Mouse (Mus musculus): ENCODE results near the gene 1700029H14Rik. TPM values are rescaled to one million over a fixed set of nuclear protein-coding genes. Genes with fewer than 3 reads are reported as not detected.

The 1700029H14Rik gene
- not detected in 2 replicates for polyA plus RNA-seq (2016; fragmentation: Nextera tagmentation; extraction: Ambion mirVana)

GRCm38 (mm10) chr8:13562118-13562517, at the start of gene 1700029H14Rik:
Gene 1700029H14Rik (minus strand): TSS chr8:13562461.
- no peak for ATAC-seq (ENCODE audit: low FRiP score, low read depth)
- H3K4me3 ChIP-seq = no peak within 1 kb of the TSS
- H3K36me3 ChIP-seq = no peaks in the 10 kb centered on the region
- no peaks in the 10 kb centered on the region for H3K9me3 ChIP-seq
- no peak within 1 kb of the TSS for H3K27ac ChIP-seq
- no peak within 1 kb of the TSS for H3K9ac ChIP-seq
- 34% methylated on average over 13 of the region's 13 CpGs for WGBS
- no peak within 1 kb of the TSS for H3K4me2 ChIP-seq (replicated peaks)
- H3K4me1 ChIP-seq = no peaks in the 10 kb centered on the region
- H3K27me3 ChIP-seq (replicated peaks) = no peaks in the 10 kb centered on the region

- Histone ChIP-seq H3K27ac (no peak overlapping the region), H3K36me3 (peaks cover 16% of the 10 kb centered on the region), H3K4me1 (no peaks in the 10 kb centered on the region), H3K9ac (no peak overlapping the region), H3K9me3 (0 out of 2 replicates have a peak, but pooled peaks cover 3% of the 10 kb centered on the region), H3K4me3 (no peak overlapping the region), H3K27me3 (replicated peaks) (no peaks in the 10 kb centered on the region), H3K4me2 (replicated peaks) (no peak overlapping the region)
- 92% methylated on average over 12 of the region's 12 CpGs for WGBS
- no peak for ATAC-seq (ENCODE audit: low FRiP score, low read depth)
Observed at GRCm38 (mm10) chr8:13611702-13612101, 49.4 kb upstream of the 1700029H14Rik start.

DNA sequence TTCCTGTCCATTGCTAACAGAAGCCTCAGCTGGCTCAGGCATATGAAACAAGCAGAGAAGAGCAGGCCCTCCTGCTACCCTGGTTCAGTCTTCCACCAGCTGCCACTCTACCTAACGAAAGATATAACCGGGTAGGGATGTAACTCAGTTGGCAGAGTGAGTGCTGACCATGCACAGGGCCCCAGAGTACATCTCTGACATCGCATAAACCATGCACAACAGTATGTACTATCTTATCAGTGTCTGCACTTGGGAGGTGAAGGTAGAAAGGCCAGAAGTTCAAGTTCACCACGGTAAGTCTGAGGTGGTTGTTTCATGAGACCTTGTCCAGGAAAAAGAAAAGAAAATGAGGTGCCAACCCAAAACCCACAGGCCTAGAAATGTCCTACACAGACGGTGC, 47.7 kb upstream of the 1700029H14Rik start:
- H3K9me3 ChIP-seq = 0 out of 2 replicates have a peak, but pooled peaks cover 3% of the 10 kb centered on the region
- no peak for ATAC-seq (ENCODE audit: low FRiP score, low read depth)
- no peaks in the 10 kb centered on the region for H3K27me3 ChIP-seq (replicated peaks)
- WGBS = 91% methylated on average over 5 of the region's 5 CpGs
- peaks cover 16% of the 10 kb centered on the region for H3K36me3 ChIP-seq
- H3K4me1 ChIP-seq = no peaks in the 10 kb centered on the region
- no peak overlapping the region for H3K4me3 ChIP-seq
- H3K27ac ChIP-seq = no peak overlapping the region
- H3K9ac ChIP-seq = no peak overlapping the region
- H3K4me2 ChIP-seq (replicated peaks) = no peak overlapping the region

GRCm38 (mm10) chr8:13608946-13609345, 46.7 kb upstream of the 1700029H14Rik start:
- Histone ChIP-seq H3K9me3 (0 out of 2 replicates have a peak, but pooled peaks cover 3% of the 10 kb centered on the region), H3K27me3 (replicated peaks) (no peaks in the 10 kb centered on the region), H3K27ac (no peak overlapping the region), H3K4me2 (replicated peaks) (no peak overlapping the region), H3K4me3 (no peak overlapping the region), H3K4me1 (no peaks in the 10 kb centered on the region), H3K9ac (no peak overlapping the region), H3K36me3 (peaks cover 15% of the 10 kb centered on the region)
- 89% methylated on average over 6 of the region's 6 CpGs for whole genome bisulfite sequencing
- no peak for ATAC-seq (ENCODE audit: low FRiP score, low read depth)

DNA sequence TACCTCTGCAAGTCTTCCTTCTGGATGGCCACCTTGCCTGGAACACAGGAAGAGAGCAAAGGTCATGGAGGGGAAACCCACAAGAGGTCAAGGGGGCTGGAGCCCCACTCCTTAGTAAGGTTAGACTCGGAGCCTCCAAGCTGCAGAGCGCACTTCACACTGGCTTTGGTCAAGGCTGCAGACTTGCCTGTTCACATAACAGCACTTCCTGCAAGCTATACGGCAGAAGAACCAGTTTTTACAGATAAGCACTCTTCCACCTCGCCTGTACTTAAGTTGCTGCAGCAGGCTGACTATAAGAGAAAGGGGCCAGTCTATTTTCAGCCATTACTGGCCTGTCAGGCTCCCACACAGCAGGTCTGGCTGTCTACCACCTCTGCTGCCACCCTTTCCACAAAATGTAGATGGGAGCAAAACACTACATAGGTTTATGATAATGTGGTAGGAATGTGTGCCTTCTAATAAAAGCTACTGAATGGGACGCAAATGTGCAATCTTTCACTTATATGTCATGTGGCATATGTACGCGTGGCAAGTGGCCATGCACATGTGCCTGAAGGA, 43.7 kb upstream of the 1700029H14Rik start:
- ATAC-seq (ENCODE audit: low FRiP score, low read depth) = no peak
- H3K27me3 ChIP-seq (replicated peaks) = no peaks in the 10 kb centered on the region
- H3K4me1 ChIP-seq = no peaks in the 10 kb centered on the region
- H3K9ac ChIP-seq = no peak overlapping the region
- no peaks in the 10 kb centered on the region for H3K9me3 ChIP-seq
- peaks cover 9% of the 10 kb centered on the region; the same call in 1 of the 2 replicates for H3K36me3 ChIP-seq
- no peak overlapping the region for H3K4me3 ChIP-seq
- H3K27ac ChIP-seq = no peak overlapping the region
- no peak overlapping the region for H3K4me2 ChIP-seq (replicated peaks)
- 87% methylated on average over 7 of the region's 7 CpGs for WGBS

GRCm38 (mm10) chr8:13602621-13603020, 40.4 kb upstream of the 1700029H14Rik start:
- 64% methylated on average over 8 of the region's 8 CpGs for WGBS
- ATAC-seq (ENCODE audit: low FRiP score, low read depth) = no peak
- Histone ChIP-seq H3K27me3 (replicated peaks) (no peaks in the 10 kb centered on the region), H3K4me3 (no peak overlapping the region), H3K4me1 (no peaks in the 10 kb centered on the region), H3K9me3 (no peaks in the 10 kb centered on the region), H3K4me2 (replicated peaks) (no peak overlapping the region), H3K27ac (no peak overlapping the region), H3K36me3 (peaks cover 14% of the 10 kb centered on the region), H3K9ac (no peak overlapping the region)

GRCm38 (mm10) chr8:13601166-13601565, 38.9 kb upstream of the 1700029H14Rik start:
- Histone ChIP-seq H3K27ac (no peak overlapping the region), H3K4me3 (no peak overlapping the region), H3K9ac (no peak overlapping the region), H3K36me3 (peaks cover 22% of the 10 kb centered on the region), H3K4me2 (replicated peaks) (no peak overlapping the region), H3K9me3 (no peaks in the 10 kb centered on the region), H3K27me3 (replicated peaks) (no peaks in the 10 kb centered on the region), H3K4me1 (no peaks in the 10 kb centered on the region)
- ATAC-seq (ENCODE audit: low FRiP score, low read depth) = no peak
- 91% methylated on average over 11 of the region's 11 CpGs for WGBS

GRCm38 (mm10) chr8:13600716-13601115, 38.5 kb upstream of the 1700029H14Rik start:
- 88% methylated on average over 10 of the region's 10 CpGs for WGBS
- no peak overlapping the region for H3K4me3 ChIP-seq
- ATAC-seq (ENCODE audit: low FRiP score, low read depth) = no peak
- no peaks in the 10 kb centered on the region for H3K27me3 ChIP-seq (replicated peaks)
- no peak overlapping the region for H3K9ac ChIP-seq
- H3K9me3 ChIP-seq = no peaks in the 10 kb centered on the region
- no peak overlapping the region for H3K27ac ChIP-seq
- H3K4me2 ChIP-seq (replicated peaks) = no peak overlapping the region
- peaks cover 22% of the 10 kb centered on the region for H3K36me3 ChIP-seq
- H3K4me1 ChIP-seq = no peaks in the 10 kb centered on the region

DNA sequence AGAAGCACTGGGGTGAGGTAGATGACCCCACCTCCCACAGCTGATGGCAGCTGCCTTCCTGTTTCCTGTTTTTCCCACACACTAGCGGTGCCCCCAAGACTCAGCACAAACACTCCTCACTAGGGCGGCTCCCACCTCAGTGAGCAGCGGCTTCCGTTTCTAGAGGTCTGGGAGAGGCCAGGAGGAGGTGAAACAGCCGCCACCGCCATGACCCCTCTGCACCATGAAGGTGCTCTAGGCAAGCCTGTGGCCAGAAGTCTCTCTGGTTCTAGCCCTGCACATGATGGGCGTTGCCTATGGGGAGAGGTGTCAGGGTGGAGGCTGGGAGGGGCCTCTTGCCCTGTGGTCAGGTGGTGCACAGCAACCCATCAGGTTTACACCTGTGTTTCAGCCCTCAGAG, 37.9 kb upstream of the 1700029H14Rik start:
- Histone ChIP-seq H3K36me3 (peaks cover 22% of the 10 kb centered on the region), H3K4me2 (replicated peaks) (no peak overlapping the region), H3K4me1 (no peaks in the 10 kb centered on the region), H3K4me3 (no peak overlapping the region), H3K27ac (no peak overlapping the region), H3K9me3 (no peaks in the 10 kb centered on the region), H3K27me3 (replicated peaks) (no peaks in the 10 kb centered on the region), H3K9ac (no peak overlapping the region)
- 83% methylated on average over 7 of the region's 7 CpGs for WGBS
- ATAC-seq (ENCODE audit: low FRiP score, low read depth) = no peak

DNA sequence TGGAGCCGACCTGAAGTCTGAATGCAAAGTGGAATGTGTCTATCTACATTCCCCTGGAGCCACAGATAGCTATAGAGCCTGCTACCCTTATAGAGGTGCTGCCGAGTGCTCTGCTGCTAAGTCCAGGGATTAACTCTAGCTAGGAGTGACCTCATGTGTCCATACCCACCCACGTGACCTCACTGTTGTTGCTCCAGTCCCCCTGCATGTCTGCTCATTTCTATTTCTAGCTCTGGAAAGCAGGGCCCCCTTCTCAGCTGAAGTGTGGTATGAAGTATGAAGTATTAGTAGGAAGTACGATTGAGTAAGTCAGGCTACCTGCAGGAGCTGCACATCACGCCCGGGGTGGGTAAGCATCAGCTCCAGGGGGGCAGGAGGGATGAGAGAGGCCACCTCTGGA, 35.5 kb upstream of the 1700029H14Rik start:
- Histone ChIP-seq H3K36me3 (peaks cover 14% of the 10 kb centered on the region), H3K27ac (no peak overlapping the region), H3K4me1 (no peaks in the 10 kb centered on the region), H3K9ac (no peak overlapping the region), H3K9me3 (no peaks in the 10 kb centered on the region), H3K27me3 (replicated peaks) (no peaks in the 10 kb centered on the region), H3K4me3 (no peak overlapping the region), H3K4me2 (replicated peaks) (no peak overlapping the region)
- 94% methylated on average over 6 of the region's 6 CpGs for WGBS
- no peak for ATAC-seq (ENCODE audit: low FRiP score, low read depth)

DNA sequence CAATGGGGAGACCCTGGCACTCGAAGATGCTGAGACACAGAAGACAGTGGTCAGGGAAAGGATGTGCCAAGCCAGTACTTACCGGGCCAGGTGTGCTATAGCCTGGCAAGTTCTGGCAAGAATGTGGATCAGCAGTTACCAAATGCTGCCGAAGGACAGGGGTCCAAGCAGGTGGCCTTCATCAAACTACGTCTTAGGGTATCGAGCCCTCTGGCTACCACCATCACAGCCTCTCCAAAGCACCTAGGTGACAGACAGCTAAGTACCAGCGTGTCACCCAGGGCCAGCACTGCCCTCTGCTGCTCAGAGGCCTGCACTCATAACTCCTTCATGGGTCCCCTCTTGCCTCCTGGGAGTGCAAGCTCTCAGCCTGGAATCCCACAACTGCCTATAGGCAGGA, 33.6 kb upstream of the 1700029H14Rik start:
- H3K9ac ChIP-seq = no peak overlapping the region
- peaks cover 14% of the 10 kb centered on the region for H3K36me3 ChIP-seq
- no peaks in the 10 kb centered on the region for H3K27me3 ChIP-seq (replicated peaks)
- ATAC-seq (ENCODE audit: low FRiP score, low read depth) = no peak
- H3K4me3 ChIP-seq = no peak overlapping the region
- H3K4me1 ChIP-seq = no peaks in the 10 kb centered on the region
- 81% methylated on average over 6 of the region's 6 CpGs for WGBS
- no peak overlapping the region for H3K4me2 ChIP-seq (replicated peaks)
- no peak overlapping the region for H3K27ac ChIP-seq
- no peaks in the 10 kb centered on the region for H3K9me3 ChIP-seq

GRCm38 (mm10) chr8:13594884-13595323, 32.6 kb upstream of the 1700029H14Rik start:
- WGBS = 80% methylated on average over 11 of the region's 11 CpGs

GRCm38 (mm10) chr8:13593340-13593739, 31.1 kb upstream of the 1700029H14Rik start:
- H3K9ac ChIP-seq = no peak overlapping the region
- no peaks in the 10 kb centered on the region for H3K9me3 ChIP-seq
- no peak overlapping the region for H3K4me2 ChIP-seq (replicated peaks)
- H3K27ac ChIP-seq = no peak overlapping the region
- ATAC-seq (ENCODE audit: low FRiP score, low read depth) = no peak
- no peaks in the 10 kb centered on the region for H3K4me1 ChIP-seq
- H3K4me3 ChIP-seq = no peak overlapping the region
- 91% methylated on average over 8 of the region's 8 CpGs for WGBS
- no peaks in the 10 kb centered on the region for H3K27me3 ChIP-seq (replicated peaks)
- H3K36me3 ChIP-seq = peaks cover 16% of the 10 kb centered on the region

More at GRCm38 (mm10) chr8:13594884-13595323, 32.6 kb upstream of the 1700029H14Rik start:
- ATAC-seq (ENCODE audit: low FRiP score, low read depth) = no peak
- Histone ChIP-seq H3K4me1 (no peaks in the 10 kb centered on the region), H3K9ac (no peak overlapping the region), H3K9me3 (no peaks in the 10 kb centered on the region), H3K27ac (no peak overlapping the region), H3K4me3 (no peak overlapping the region), H3K36me3 (peaks cover 14% of the 10 kb centered on the region), H3K27me3 (replicated peaks) (no peaks in the 10 kb centered on the region), H3K4me2 (replicated peaks) (no peak overlapping the region)

Measured in neural tube, embryonic 12.5 days (tissue).